Mouse (Mus musculus) kidney, adult 2 months (tissue): ENCODE results near the gene Slc7a7. TPM values are rescaled to one million over a fixed set of nuclear protein-coding genes. Genes with fewer than 3 reads are reported as not detected.
A peak's percentile ranks its signal among the peaks of the same experiment; 100 is the strongest.

Source experiments
- DNase-seq: peaks from one replicate; pipeline ENCODE4 v3.0.0; 2021
- H3K27ac ChIP-seq: fragments of 200-500 bp; 2 replicates; pipeline ENCODE4 v1.5.1; 2012; ENCODE audit warnings: low read depth, low read length, control low read depth, inconsistent platforms; ENCODE audit not compliant: insufficient read depth
- H3K27me3 ChIP-seq: fragments of 200-500 bp; replicated peaks from 2 replicates; pipeline ENCODE4 v1.6.1; 2012; ENCODE audit warnings: mild to moderate bottlenecking, moderate library complexity, low read length, inconsistent platforms; ENCODE audit not compliant: control insufficient read depth, insufficient read depth
- H3K36me3 ChIP-seq: fragments of 200-500 bp; 2 replicates; pipeline ENCODE4 v1.6.1; 2012; ENCODE audit warnings: mild to moderate bottlenecking, moderate library complexity, low read length, inconsistent platforms; ENCODE audit not compliant: control insufficient read depth, insufficient read depth
- H3K4me1 ChIP-seq: fragments of 200-500 bp; 2 replicates; pipeline ENCODE4 v1.6.1; 2011; ENCODE audit warnings: low read length; ENCODE audit not compliant: control insufficient read depth, insufficient read depth
- H3K4me3 ChIP-seq: fragments of 200-500 bp; 2 replicates; pipeline ENCODE4 v1.5.1; 2011; ENCODE audit warnings: mild to moderate bottlenecking, low read depth, low read length, control low read depth; ENCODE audit not compliant: insufficient read depth
- CTCF ChIP-seq: fragments of 200-500 bp; conservative IDR thresholded peaks from 2 replicates; pipeline ENCODE4 v1.5.1; 2011; ENCODE audit warnings: low read depth, mild to moderate bottlenecking, control low read depth, low read length, moderate library complexity, mixed read lengths; ENCODE audit not compliant: insufficient read depth, insufficient read length
- POLR2A ChIP-seq: fragments of 200-500 bp; IDR thresholded peaks from one replicate; pipeline ENCODE4 v1.6.1; 2011; ENCODE audit warnings: low read depth, low read length, control low read depth
- WGBS: fragments of 180-500 bp; shearing (Covaris S2); methylation state at CpG from one replicate; pipeline ENCODE4 v1.1.7; 2018; 5-methylcytosine and 5-hydroxymethylcytosine counted together
- polyA plus RNA-seq: library from polyadenylated mRNA; depleted of rRNA; stranded (reverse); fragments of >200 nt; gene quantifications from 2 replicates; pipeline ENCODE4 v1.2.3, GENCODE M21; 2012

Gene Slc7a7
- polyA plus RNA-seq, 1 experiment, result 454 TPM

- WGBS, result 93% methylated on average over 14 of the region's 14 CpGs
These were observed 23.0 kb upstream of the Slc7a7 start for GRCm38 (mm10) chr14:54440538-54440937.

DNA sequence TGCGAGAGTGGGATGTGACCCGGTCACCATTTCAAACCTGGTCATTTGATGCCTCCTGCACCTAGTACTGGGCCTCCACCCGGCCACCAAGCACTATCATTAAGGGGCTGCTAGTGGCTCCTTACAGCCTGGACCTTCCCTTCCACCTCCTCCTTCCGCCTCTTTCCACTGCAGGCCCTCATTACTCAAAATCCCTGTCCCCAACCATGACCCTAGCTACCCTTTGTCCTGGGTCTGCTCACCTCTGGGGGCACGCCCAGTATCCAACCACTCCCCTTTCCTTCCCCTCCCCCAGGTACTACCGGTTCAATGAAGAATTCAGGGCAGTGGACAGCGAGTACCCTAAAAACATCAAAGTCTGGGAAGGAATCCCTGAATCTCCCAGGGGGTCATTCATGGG, 22.0 kb upstream of the Slc7a7 start:
- no peak overlapping the region for H3K4me3 ChIP-seq
- DNase-seq, result no peak
- H3K27ac ChIP-seq, result no peak overlapping the region
- TF ChIP-seq POLR2A (no peak), CTCF (no peak)
- H3K27me3 ChIP-seq, result no peaks in the 10 kb centered on the region
- H3K4me1 ChIP-seq, result no peaks in the 10 kb centered on the region
- WGBS, result 72% methylated on average over 7 of the region's 7 CpGs
- H3K36me3 ChIP-seq, result no peaks in the 10 kb centered on the region

More at GRCm38 (mm10) chr14:54440538-54440937, 23.0 kb upstream of the Slc7a7 start:
- TF ChIP-seq POLR2A (no peak), CTCF (no peak)
- H3K4me3 ChIP-seq, result no peak overlapping the region
- H3K36me3 ChIP-seq, result no peaks in the 10 kb centered on the region
- no peaks in the 10 kb centered on the region for H3K4me1 ChIP-seq
- no peak overlapping the region for H3K27ac ChIP-seq
- DNase-seq, result no peak
- no peaks in the 10 kb centered on the region for H3K27me3 ChIP-seq

DNA sequence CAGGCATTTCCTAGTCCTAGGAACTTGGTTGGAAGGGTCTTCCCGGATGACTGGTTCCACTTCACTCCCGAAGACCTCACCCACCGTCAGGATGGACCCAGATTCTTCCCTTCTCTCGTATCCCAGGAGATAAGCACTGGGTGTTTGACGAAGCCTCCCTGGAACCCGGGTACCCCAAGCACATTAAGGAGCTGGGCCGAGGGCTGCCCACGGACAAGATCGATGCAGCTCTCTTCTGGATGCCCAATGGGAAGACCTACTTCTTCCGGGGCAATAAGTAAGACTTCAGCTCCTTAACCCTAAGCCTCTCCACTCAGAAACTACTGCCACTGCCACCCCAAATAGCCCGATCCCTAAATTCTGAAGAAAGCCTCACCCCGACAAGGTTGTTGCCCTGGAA, 21.6 kb upstream of the Slc7a7 start:
- DNase-seq, result no peak
- no peaks in the 10 kb centered on the region for H3K36me3 ChIP-seq
- H3K4me3 ChIP-seq, result no peak overlapping the region

GRCm38 (mm10) chr14:54435194-54435918, 17.8 kb upstream of the Slc7a7 start:
- TF ChIP-seq POLR2A, result no peak
- TF ChIP-seq CTCF, result no peak
- 80% methylated on average over 11 of the region's 11 CpGs for WGBS
- Histone ChIP-seq H3K4me3 (no peak overlapping the region), H3K27me3 (no peaks in the 10 kb centered on the region), H3K36me3 (no peaks in the 10 kb centered on the region), H3K27ac (no peak overlapping the region), H3K4me1 (0 out of 2 replicates have a peak, but pooled peaks cover 2% of the 10 kb centered on the region)
- DNase-seq, result no peak

More for the DNA sequence above, 21.6 kb upstream of the Slc7a7 start:
- H3K27me3 ChIP-seq, result no peaks in the 10 kb centered on the region
- TF ChIP-seq POLR2A (no peak), CTCF (no peak)
- WGBS, result 91% methylated on average over 12 of the region's 12 CpGs
- H3K4me1 ChIP-seq, result no peaks in the 10 kb centered on the region
- H3K27ac ChIP-seq, result no peak overlapping the region

- no peak overlapping the region for H3K4me3 ChIP-seq
- H3K4me1 ChIP-seq, result 0 out of 2 replicates have a peak, but pooled peaks cover 4% of the 10 kb centered on the region
- 48% methylated on average over 12 of the region's 12 CpGs for WGBS
These were observed 16.5 kb upstream of the Slc7a7 start for GRCm38 (mm10) chr14:54433941-54434531.

DNA sequence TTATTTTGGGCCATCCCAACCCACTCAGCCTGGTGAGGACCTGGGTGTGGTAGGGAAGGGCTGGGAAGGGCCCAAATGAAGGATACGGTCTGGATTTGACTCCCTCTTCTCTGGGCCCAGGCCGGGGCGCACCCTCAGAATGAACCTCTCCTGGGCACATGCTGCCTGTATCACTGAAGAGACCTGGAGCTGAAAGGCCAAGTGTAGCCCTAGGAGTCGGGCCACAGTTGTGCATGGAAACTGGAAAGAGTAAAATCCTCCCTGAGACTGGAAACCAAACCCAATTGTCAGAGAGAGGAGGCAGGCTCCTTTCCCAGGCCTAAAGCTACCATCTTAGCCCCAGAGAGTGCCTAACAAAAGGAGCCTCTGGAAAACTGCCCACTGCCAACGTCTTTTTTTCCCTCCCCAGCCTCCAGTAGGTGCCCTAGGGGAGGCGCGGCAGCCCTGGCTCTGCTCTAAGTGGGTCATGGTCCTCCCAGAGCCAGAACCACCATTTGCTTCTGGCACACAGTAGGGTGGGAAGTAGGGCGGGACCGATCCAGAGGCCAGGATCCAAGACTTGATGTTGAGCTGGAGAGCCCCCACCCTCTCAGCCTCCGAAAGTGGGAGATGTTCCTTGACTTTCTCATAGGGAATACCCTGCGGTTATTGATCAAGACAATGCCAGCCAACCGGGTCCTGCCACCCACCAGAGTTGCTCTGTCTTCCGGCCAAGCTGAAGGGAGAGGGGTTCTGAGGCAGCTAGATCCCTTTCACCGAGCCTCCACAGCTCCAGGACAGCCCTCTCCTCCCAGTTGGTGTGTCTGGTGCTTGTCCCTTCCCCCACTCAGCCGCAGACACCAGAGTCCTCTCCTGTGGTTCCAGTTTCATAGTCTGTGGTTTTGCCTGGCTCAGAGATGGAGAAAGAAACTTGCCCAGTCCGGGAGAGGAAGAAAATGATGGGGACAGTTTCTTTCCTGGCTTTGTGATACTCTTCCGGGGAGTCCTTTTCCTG, 15.6 kb upstream of the Slc7a7 start:
- 0 out of 2 replicates have a peak, but pooled peaks cover 4% of the 10 kb centered on the region for H3K4me1 ChIP-seq
- no peak for DNase-seq
- WGBS, result 50% methylated on average over 17 of the region's 17 CpGs
- no peak overlapping the region for H3K27ac ChIP-seq
- no peak for TF ChIP-seq CTCF
- no peak for TF ChIP-seq POLR2A
- H3K4me3 ChIP-seq, result peak overlapping the region; percentile 59; the same call in 1 of the 2 replicates
- H3K36me3 ChIP-seq, result no peaks in the 10 kb centered on the region
- H3K27me3 ChIP-seq, result no peaks in the 10 kb centered on the region

More at GRCm38 (mm10) chr14:54433941-54434531, 16.5 kb upstream of the Slc7a7 start:
- Histone ChIP-seq H3K36me3 (no peaks in the 10 kb centered on the region), H3K27ac (no peak overlapping the region), H3K27me3 (no peaks in the 10 kb centered on the region)
- DNase-seq, result no peak
- TF ChIP-seq POLR2A (no peak), CTCF (no peak)
